Mouse (Mus musculus): Measurements from ENCODE around the gene Pikfyve. TPM values are rescaled to one million over a fixed set of nuclear protein-coding genes. Genes with fewer than 3 reads are reported as not detected.

The Pikfyve gene
- polyA plus RNA-seq (2015; fragmentation: Nextera tagmentation; extraction: Ambion mirVana): 10.2 and 11.4 TPM in 2 replicates

DNA sequence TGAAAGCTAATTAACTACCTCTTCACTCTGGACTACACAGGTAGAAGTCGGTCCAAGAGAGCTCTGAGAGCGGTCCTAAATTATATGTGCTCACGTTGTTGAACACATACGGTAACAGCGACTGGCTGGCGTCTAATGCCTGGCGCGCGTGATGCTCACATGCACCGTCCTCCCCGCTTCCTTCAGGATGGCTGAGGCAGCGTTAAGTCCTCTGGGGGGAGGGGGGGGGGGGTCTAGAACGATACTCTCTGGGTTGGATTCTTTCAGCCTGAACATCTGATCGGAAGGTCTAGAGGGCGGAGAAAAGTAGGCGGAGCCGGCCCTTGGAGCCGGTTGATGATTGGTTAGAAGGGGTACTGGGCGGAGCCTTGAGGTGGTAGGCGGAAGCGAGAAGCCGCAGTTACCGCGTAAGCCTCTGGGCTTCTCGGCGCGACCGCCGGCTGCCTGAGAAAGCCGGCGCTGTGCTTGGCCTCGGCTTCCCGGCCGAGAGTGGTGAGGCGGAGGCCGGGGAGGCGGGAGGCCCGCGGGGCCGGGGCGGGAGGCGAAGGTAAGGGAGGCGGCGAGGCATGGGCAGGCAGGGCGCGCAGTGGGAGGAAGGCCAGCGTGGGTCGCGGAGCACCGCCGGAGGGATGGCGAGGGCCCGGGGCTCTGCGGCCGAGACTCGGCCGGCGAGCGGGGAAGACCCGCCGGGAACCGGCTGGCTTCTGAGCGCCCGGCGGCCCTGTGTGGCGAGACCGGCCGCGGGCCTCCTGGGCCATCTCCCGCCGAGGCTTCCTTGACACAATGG is at the start of gene Pikfyve, which contains the start of gene Idh1:
Gene Pikfyve, plus strand, starts transcription at position 397 of the 787 bp plus-strand sequence.
Gene Idh1, minus strand, starts transcription at position 214 of the 787 bp plus-strand sequence.
- Histone ChIP-seq H3K36me3 (no peaks in the 10 kb centered on the region), H3K4me1 (peaks cover 6% of the 10 kb centered on the region; the same call in 1 of the 2 replicates), H3K9me3 (no peaks in the 10 kb centered on the region), H3K4me2 (peak within 1 kb of the TSS; percentile 64), H3K27me3 (no peaks in the 10 kb centered on the region), H3K9ac (peak within 1 kb of the TSS; percentile 77), H3K4me3 (peak within 1 kb of the TSS; percentile 81), H3K27ac (peak within 1 kb of the TSS; percentile 85)
- peak; percentile 99 for ATAC-seq (ENCODE audit: insufficient number of reproducible peaks, low FRiP score, low TSS enrichment, low read depth)
- 1% methylated on average over 67 of the region's 71 CpGs for WGBS

DNA sequence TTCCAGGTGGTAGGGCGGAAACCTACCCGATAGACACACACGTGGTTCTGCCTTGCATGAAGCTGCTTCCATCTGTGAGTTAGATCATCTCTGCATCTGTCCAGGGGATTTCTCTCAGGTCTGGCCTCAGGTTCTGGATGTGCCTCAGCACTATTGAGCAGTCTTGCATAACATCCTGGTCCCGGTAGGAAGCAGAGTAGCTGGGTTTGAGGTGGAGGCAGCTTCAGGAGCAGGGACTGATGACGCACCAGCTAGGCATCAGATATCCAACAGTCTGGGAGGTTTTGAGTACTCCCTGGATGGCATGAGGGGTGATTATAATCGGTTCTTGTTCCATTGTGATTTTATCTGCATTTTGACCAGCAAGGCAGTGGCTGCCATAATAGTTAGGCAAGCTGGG is 48.9 kb upstream of the Pikfyve start:
- ATAC-seq (ENCODE audit: insufficient number of reproducible peaks, low FRiP score, low TSS enrichment, low read depth): no peak
- no peaks in the 10 kb centered on the region for H3K9me3 ChIP-seq
- H3K9ac ChIP-seq: no peak overlapping the region
- H3K27ac ChIP-seq: no peak overlapping the region
- no peaks in the 10 kb centered on the region for H3K27me3 ChIP-seq
- 75% methylated on average over 6 of the region's 6 CpGs for WGBS
- no peaks in the 10 kb centered on the region for H3K36me3 ChIP-seq
- H3K4me1 ChIP-seq: no peaks in the 10 kb centered on the region
- H3K4me2 ChIP-seq: no peak overlapping the region
- no peak overlapping the region for H3K4me3 ChIP-seq

DNA sequence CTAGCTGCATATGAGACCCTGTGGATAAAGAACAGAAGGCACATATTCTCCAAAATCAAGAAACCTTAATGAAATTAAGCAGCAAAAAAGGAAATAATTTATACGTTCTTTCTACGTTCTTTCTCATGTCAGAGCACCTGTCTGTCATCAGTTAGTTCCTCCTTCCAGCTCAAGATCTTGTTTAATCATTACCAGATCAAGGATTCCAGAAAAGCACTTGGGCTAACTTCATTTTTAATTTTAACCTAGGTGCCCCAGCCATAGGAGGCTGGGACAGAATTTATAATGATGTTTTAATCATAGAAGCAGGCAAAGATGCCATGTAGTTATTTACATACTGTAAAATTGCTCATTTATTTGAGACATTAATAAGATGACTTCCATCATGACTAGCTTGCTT is 41.7 kb upstream of the Pikfyve start:
- Histone ChIP-seq H3K9me3 (no peaks in the 10 kb centered on the region), H3K36me3 (no peaks in the 10 kb centered on the region), H3K4me3 (no peak overlapping the region), H3K4me1 (no peaks in the 10 kb centered on the region), H3K4me2 (no peak overlapping the region), H3K9ac (no peak overlapping the region), H3K27ac (no peak overlapping the region), H3K27me3 (no peaks in the 10 kb centered on the region)
- 76% methylated on average over 2 of the region's 2 CpGs for WGBS
- no peak for ATAC-seq (ENCODE audit: insufficient number of reproducible peaks, low FRiP score, low TSS enrichment, low read depth)

DNA sequence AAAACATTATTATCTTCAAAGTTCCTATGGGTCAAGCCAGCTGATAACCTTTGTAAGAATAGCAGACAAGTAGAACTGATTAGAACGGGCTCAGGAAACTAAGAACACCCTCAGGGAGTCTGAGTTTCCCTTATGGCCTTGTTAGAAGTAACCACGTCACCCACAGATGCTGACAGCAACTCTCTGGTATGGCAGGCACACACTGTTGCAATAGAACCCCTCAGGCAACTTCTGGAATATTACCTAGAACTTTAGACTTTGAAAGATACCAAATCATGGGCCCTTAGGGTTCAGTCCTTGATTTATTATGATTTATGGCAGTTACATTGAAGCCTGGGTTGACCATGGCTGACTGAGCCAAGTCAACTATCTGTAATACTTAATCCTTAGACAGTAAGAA is 39.9 kb upstream of the Pikfyve start:
- Histone ChIP-seq H3K9me3 (no peaks in the 10 kb centered on the region), H3K4me1 (no peaks in the 10 kb centered on the region), H3K36me3 (no peaks in the 10 kb centered on the region), H3K9ac (no peak overlapping the region), H3K4me2 (no peak overlapping the region), H3K27ac (no peak overlapping the region), H3K4me3 (no peak overlapping the region), H3K27me3 (no peaks in the 10 kb centered on the region)
- 37% methylated on average over 2 of the region's 2 CpGs for WGBS
- no peak for ATAC-seq (ENCODE audit: insufficient number of reproducible peaks, low FRiP score, low TSS enrichment, low read depth)

DNA sequence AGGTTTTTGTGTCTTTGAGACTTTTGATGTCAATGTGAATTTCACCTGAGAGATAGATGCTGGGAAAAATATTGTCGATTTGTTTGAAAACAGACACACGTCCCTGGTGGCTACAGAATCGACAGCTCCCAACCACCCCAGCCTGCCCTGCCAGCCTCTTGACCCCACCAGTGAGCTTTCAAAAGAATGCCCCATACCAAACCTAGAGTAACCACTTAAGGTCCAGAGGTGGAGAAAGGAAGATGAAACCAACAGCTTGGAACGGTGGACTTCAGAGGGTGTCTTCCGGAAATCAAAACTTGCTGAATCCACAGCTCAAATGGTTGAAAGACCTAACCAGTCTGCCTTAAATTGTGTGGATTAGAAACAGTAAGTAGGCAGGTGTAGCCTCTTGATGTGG is 39.2 kb upstream of the Pikfyve start:
- H3K9me3 ChIP-seq: no peaks in the 10 kb centered on the region
- no peak overlapping the region for H3K4me2 ChIP-seq
- H3K4me3 ChIP-seq: no peak overlapping the region
- H3K4me1 ChIP-seq: no peaks in the 10 kb centered on the region
- no peaks in the 10 kb centered on the region for H3K27me3 ChIP-seq
- WGBS: 93% methylated on average over 5 of the region's 5 CpGs
- ATAC-seq (ENCODE audit: insufficient number of reproducible peaks, low FRiP score, low TSS enrichment, low read depth): no peak
- no peaks in the 10 kb centered on the region for H3K36me3 ChIP-seq
- no peak overlapping the region for H3K27ac ChIP-seq
- H3K9ac ChIP-seq: no peak overlapping the region

DNA sequence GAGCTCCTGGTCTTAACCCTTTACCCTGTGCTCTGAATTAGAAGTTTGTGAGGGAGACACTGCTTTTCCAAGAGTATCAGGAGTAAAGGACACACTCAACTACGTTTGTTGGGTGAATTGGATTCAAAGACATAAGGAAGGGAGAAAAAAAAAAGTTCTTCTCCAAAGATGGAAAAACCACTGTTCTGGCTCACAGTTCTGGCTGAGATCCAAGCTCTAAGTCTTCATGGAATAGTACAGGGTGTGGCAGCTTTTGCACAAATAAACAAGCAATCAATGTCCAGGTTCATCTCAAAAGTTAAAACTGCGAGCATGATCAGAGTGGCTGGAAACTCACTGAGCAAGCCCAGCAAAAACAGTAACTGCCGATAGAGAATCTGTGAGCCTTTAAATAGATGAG is 38.5 kb upstream of the Pikfyve start:
- ATAC-seq (ENCODE audit: insufficient number of reproducible peaks, low FRiP score, low TSS enrichment, low read depth): no peak
- Histone ChIP-seq H3K27me3 (no peaks in the 10 kb centered on the region), H3K4me1 (no peaks in the 10 kb centered on the region), H3K4me3 (no peak overlapping the region), H3K9ac (no peak overlapping the region), H3K4me2 (no peak overlapping the region), H3K36me3 (no peaks in the 10 kb centered on the region), H3K27ac (no peak overlapping the region), H3K9me3 (no peaks in the 10 kb centered on the region)
- 72% methylated on average over 3 of the region's 3 CpGs for WGBS

DNA sequence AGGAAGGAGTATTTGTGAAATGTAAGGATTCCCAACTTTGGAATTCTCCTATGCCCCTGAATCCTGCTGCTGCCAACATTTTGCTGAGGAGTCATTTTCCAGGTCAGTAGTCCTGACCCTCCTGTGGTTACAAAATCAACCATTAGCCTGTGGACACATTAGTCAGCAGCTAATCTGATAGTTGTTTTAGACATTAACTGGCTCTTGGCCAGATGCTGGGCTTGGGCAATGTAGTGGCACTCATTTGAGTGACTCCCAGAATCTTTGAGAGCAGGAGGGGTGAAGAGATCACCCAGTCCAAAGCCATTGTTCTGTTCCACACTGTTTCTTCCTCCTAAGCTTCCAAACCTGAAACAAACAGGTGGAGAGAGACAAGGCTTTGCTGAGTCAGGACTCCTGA is 31.7 kb upstream of the Pikfyve start:
- Histone ChIP-seq H3K4me1 (no peaks in the 10 kb centered on the region), H3K27ac (no peak overlapping the region), H3K4me3 (no peak overlapping the region), H3K4me2 (no peak overlapping the region), H3K9me3 (no peaks in the 10 kb centered on the region), H3K9ac (no peak overlapping the region), H3K27me3 (no peaks in the 10 kb centered on the region), H3K36me3 (peaks cover 20% of the 10 kb centered on the region)
- no peak for ATAC-seq (ENCODE audit: insufficient number of reproducible peaks, low FRiP score, low TSS enrichment, low read depth)

DNA sequence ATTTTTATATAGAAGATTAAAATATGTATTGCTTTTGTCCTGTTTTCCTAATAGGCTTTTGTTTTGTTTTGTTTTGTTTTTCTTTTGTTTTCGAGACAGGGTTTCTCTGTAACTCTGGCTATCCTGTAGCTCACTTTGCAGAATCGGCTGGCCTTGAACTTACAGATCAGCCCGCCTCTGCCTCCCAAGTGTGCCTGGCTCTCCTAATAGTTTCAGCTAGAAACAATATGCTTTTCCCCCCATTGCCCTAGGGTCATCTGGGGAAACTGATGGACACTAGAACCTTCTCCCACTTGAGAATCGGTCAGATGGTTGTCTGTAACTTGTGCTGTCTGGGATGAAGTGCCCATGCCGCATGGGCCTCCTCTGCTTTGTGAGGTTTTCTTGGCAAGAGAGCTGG is 30.4 kb upstream of the Pikfyve start:
- Histone ChIP-seq H3K9ac (no peak overlapping the region), H3K4me2 (no peak overlapping the region), H3K27ac (no peak overlapping the region), H3K4me1 (no peaks in the 10 kb centered on the region), H3K4me3 (no peak overlapping the region), H3K9me3 (no peaks in the 10 kb centered on the region), H3K27me3 (no peaks in the 10 kb centered on the region), H3K36me3 (peaks cover 32% of the 10 kb centered on the region)
- no peak for ATAC-seq (ENCODE audit: insufficient number of reproducible peaks, low FRiP score, low TSS enrichment, low read depth)
- WGBS: 93% methylated on average over 5 of the region's 5 CpGs

DNA sequence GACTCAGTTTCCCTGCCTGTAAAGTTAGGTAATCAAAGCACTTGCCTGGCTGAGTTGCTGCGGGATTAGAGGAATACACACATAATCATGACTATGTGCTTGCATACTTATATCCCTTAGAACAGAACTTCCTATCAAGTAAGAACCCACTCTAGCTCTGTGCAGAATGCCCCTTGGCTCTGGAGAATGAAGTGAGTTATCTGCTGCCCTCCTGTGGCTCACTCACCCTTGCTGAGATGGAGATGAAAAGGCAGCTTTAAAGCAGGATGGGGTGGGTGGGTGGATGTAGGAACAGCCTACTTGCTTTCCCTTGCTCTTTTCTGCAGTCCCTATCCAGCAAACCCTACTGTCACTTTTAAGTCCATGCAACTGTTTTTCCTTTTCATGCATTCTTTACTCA is 24.3 kb upstream of the Pikfyve start:
- ATAC-seq (ENCODE audit: insufficient number of reproducible peaks, low FRiP score, low TSS enrichment, low read depth): no peak
- Histone ChIP-seq H3K36me3 (peaks cover 78% of the 10 kb centered on the region), H3K4me1 (no peaks in the 10 kb centered on the region), H3K4me3 (no peak overlapping the region), H3K4me2 (no peak overlapping the region), H3K27ac (no peak overlapping the region), H3K27me3 (no peaks in the 10 kb centered on the region), H3K9me3 (no peaks in the 10 kb centered on the region), H3K9ac (no peak overlapping the region)
- 100% methylated on average over 1 of the region's 1 CpGs for WGBS

DNA sequence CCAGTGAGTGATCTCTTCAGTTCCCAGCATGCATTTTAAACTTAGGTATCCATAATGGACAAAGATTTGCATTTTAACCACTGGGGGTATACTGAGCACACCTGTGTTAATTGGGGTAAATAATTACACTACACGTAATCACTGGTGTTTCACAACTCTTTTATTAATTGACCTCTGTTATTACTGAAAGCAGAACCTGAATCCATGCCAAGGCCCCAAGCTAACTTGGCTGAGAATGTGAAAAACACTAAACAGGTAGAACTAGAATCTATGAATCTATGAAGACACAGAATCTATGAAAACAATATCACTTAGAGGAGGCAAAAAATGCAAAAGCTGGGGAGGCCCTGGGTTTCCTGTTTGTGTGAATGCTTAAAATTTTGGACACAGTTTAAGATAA is 19.0 kb upstream of the Pikfyve start:
- no peaks in the 10 kb centered on the region for H3K9me3 ChIP-seq
- H3K4me2 ChIP-seq: no peak overlapping the region
- no peak overlapping the region for H3K9ac ChIP-seq
- no peak overlapping the region for H3K4me3 ChIP-seq
- no peaks in the 10 kb centered on the region for H3K27me3 ChIP-seq
- H3K36me3 ChIP-seq: peaks cover 83% of the 10 kb centered on the region
- no peak for ATAC-seq (ENCODE audit: insufficient number of reproducible peaks, low FRiP score, low TSS enrichment, low read depth)
- H3K4me1 ChIP-seq: no peaks in the 10 kb centered on the region
- H3K27ac ChIP-seq: no peak overlapping the region
- 54% methylated on average over 1 of the region's 1 CpGs for WGBS

DNA sequence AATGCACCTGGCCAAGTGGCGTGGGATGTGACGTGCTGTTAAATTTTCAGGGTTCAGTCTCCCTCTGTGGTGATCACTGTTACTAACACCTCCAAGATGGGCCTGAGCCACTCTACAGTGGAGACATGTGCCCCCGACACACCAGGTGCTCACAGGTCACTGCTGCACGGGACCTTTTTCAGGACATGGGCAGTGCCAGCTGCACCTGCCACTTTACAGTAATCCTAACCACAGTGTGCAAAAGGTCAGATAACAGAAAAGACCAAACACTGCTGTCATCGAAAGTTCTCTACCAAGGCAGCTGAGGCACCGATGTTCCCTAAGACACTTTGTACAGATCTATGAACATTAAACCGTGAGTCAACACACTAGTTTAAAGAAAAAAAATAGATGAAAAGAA is 16.9 kb upstream of the Pikfyve start:
- H3K4me2 ChIP-seq: no peak overlapping the region
- no peaks in the 10 kb centered on the region for H3K9me3 ChIP-seq
- no peak overlapping the region for H3K27ac ChIP-seq
- no peaks in the 10 kb centered on the region for H3K27me3 ChIP-seq
- no peak overlapping the region for H3K4me3 ChIP-seq
- ATAC-seq (ENCODE audit: insufficient number of reproducible peaks, low FRiP score, low TSS enrichment, low read depth): no peak
- no peaks in the 10 kb centered on the region for H3K4me1 ChIP-seq
- no peak overlapping the region for H3K9ac ChIP-seq
- 94% methylated on average over 7 of the region's 7 CpGs for WGBS
- H3K36me3 ChIP-seq: peaks cover 79% of the 10 kb centered on the region

DNA sequence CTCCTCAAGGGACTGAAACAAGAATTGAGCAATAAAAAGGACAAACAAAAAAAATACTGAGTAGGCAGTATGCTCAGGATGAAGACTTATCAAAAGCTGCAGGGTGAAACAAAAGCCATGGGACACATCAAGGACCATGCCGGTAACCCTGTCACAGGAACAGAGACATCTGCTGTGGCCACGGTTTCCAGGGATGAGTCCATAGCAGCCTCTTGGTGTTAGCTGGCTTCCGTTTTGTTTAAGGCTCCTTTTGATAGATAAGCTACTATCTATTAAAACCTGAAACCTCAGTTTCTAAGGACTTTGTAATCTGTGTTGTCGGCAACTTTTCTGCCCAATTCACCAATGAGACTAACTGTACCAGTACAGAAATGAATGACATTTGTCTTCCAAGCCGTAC is 16.5 kb upstream of the Pikfyve start:
- peaks cover 77% of the 10 kb centered on the region for H3K36me3 ChIP-seq
- H3K4me3 ChIP-seq: no peak overlapping the region
- 91% methylated on average over 5 of the region's 5 CpGs for WGBS
- no peak overlapping the region for H3K4me2 ChIP-seq
- H3K9me3 ChIP-seq: no peaks in the 10 kb centered on the region
- no peaks in the 10 kb centered on the region for H3K27me3 ChIP-seq
- no peak overlapping the region for H3K9ac ChIP-seq
- H3K4me1 ChIP-seq: no peaks in the 10 kb centered on the region
- no peak for ATAC-seq (ENCODE audit: insufficient number of reproducible peaks, low FRiP score, low TSS enrichment, low read depth)
- no peak overlapping the region for H3K27ac ChIP-seq

DNA sequence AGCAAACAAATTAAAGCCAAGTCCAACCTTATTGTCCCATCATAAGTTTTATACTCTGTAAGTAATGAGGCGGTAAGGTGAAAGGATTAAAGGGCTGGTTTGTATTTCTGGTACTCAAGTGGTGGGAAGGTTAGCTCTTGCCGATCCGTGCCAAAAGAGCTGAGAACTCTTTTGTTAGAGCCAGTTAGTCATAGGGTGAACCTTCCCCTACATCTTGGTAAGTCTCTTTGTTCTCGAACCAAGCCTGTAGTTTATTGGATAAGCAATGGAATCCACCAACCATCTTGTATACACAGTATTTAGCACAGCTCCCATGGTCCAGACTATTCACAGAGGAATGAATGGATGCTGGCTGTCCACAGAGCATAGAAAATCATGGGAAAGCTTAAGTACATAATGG is 14.9 kb upstream of the Pikfyve start:
- ATAC-seq (ENCODE audit: insufficient number of reproducible peaks, low FRiP score, low TSS enrichment, low read depth): no peak
- Histone ChIP-seq H3K9ac (no peak overlapping the region), H3K4me1 (peaks cover 4% of the 10 kb centered on the region; the same call in 1 of the 2 replicates), H3K9me3 (no peaks in the 10 kb centered on the region), H3K27ac (no peak overlapping the region), H3K36me3 (peaks cover 65% of the 10 kb centered on the region), H3K27me3 (no peaks in the 10 kb centered on the region), H3K4me2 (no peak overlapping the region), H3K4me3 (no peak overlapping the region)
- WGBS: 86% methylated on average over 4 of the region's 4 CpGs
